Mouse (Mus musculus): ENCODE results near the gene Scai. TPM values are rescaled to one million over a fixed set of nuclear protein-coding genes. Genes with fewer than 3 reads are reported as not detected.
"Not testable (repeated sequence)": the region's sequence is repeated elsewhere in the genome, so short reads cannot be mapped to it uniquely, and the experiment has no call there.

Scai gene
- polyA plus RNA-seq, 1 experiment from 2014 or later, result 19.6 TPM

- Histone ChIP-seq H3K36me3 (peaks cover 57% of the 10 kb centered on the region), H3K4me2 (replicated peaks) (no peak overlapping the region), H3K4me1 (no peaks in the 10 kb centered on the region), H3K9ac (replicated peaks) (no peak overlapping the region), H3K4me3 (no peak overlapping the region), H3K27me3 (no peaks in the 10 kb centered on the region), H3K27ac (replicated peaks) (no peak overlapping the region), H3K9me3 (no peaks in the 10 kb centered on the region)
- 94% methylated on average over 5 of the region's 5 CpGs for WGBS
- ATAC-seq (replicated peaks), result no peak
Measured at GRCm38 (mm10) chr2:39121137-39121536, 69.4 kb downstream of the Scai start.

GRCm38 (mm10) chr2:39116583-39116982 is 74.0 kb downstream of the Scai start:
- no peaks in the 10 kb centered on the region for H3K9me3 ChIP-seq
- peaks cover 59% of the 10 kb centered on the region for H3K36me3 ChIP-seq
- no peak for ATAC-seq (replicated peaks)

GRCm38 (mm10) chr2:39114093-39114492 is 76.4 kb downstream of the Scai start:
- Histone ChIP-seq H3K36me3 (peaks cover 40% of the 10 kb centered on the region), H3K4me1 (no peaks in the 10 kb centered on the region), H3K9me3 (no peaks in the 10 kb centered on the region)

More at GRCm38 (mm10) chr2:39116583-39116982, 74.0 kb downstream of the Scai start:
- no peaks in the 10 kb centered on the region for H3K27me3 ChIP-seq
- no peak overlapping the region for H3K27ac ChIP-seq (replicated peaks)
- no peak overlapping the region for H3K9ac ChIP-seq (replicated peaks)
- 89% methylated on average over 2 of the region's 2 CpGs for WGBS
- H3K4me1 ChIP-seq, result no peaks in the 10 kb centered on the region
- no peak overlapping the region for H3K4me2 ChIP-seq (replicated peaks)
- no peak overlapping the region for H3K4me3 ChIP-seq

GRCm38 (mm10) chr2:39110514-39110913 is 80.0 kb downstream of the Scai start:
- no peak for ATAC-seq (replicated peaks)
- Histone ChIP-seq H3K4me2 (replicated peaks) (no peak overlapping the region), H3K4me1 (no peaks in the 10 kb centered on the region)

More at GRCm38 (mm10) chr2:39114093-39114492, 76.4 kb downstream of the Scai start:
- H3K27ac ChIP-seq (replicated peaks), result no peak overlapping the region
- ATAC-seq (replicated peaks), result no peak
- no peak overlapping the region for H3K4me3 ChIP-seq
- no peak overlapping the region for H3K4me2 ChIP-seq (replicated peaks)
- 95% methylated on average over 7 of the region's 7 CpGs for WGBS
- no peaks in the 10 kb centered on the region for H3K27me3 ChIP-seq
- no peak overlapping the region for H3K9ac ChIP-seq (replicated peaks)

GRCm38 (mm10) chr2:39109712-39110111 is 80.8 kb downstream of the Scai start:
- not testable (repeated sequence) for ATAC-seq (replicated peaks)
- H3K36me3 ChIP-seq, result peaks cover 22% of the 10 kb centered on the region

More at GRCm38 (mm10) chr2:39110514-39110913, 80.0 kb downstream of the Scai start:
- H3K27ac ChIP-seq (replicated peaks), result no peak overlapping the region
- H3K9me3 ChIP-seq, result no peaks in the 10 kb centered on the region
- H3K4me3 ChIP-seq, result no peak overlapping the region
- H3K36me3 ChIP-seq, result peaks cover 24% of the 10 kb centered on the region
- H3K9ac ChIP-seq (replicated peaks), result no peak overlapping the region
- H3K27me3 ChIP-seq, result no peaks in the 10 kb centered on the region

GRCm38 (mm10) chr2:39099951-39100350 is 90.6 kb downstream of the Scai start:
- not testable (repeated sequence) for ATAC-seq (replicated peaks); H3K27me3 ChIP-seq; H3K4me2 ChIP-seq (replicated peaks); H3K9me3 ChIP-seq; H3K27ac ChIP-seq (replicated peaks); H3K4me1 ChIP-seq; H3K4me3 ChIP-seq; H3K9ac ChIP-seq (replicated peaks)
- peaks cover 45% of the 10 kb centered on the region for H3K36me3 ChIP-seq
- 93% methylated on average over 1 of the region's 1 CpGs for WGBS

More at GRCm38 (mm10) chr2:39109712-39110111, 80.8 kb downstream of the Scai start:
- not testable (repeated sequence) for H3K27ac ChIP-seq (replicated peaks); H3K9ac ChIP-seq (replicated peaks); H3K9me3 ChIP-seq; H3K27me3 ChIP-seq; H3K4me1 ChIP-seq; H3K4me3 ChIP-seq; H3K4me2 ChIP-seq (replicated peaks)

- no peak overlapping the region for H3K27ac ChIP-seq (replicated peaks)
- no peaks in the 10 kb centered on the region for H3K9me3 ChIP-seq
- no peak overlapping the region for H3K4me3 ChIP-seq
- no peaks in the 10 kb centered on the region for H3K4me1 ChIP-seq
- no peak for ATAC-seq (replicated peaks)
- H3K9ac ChIP-seq (replicated peaks), result no peak overlapping the region
- H3K36me3 ChIP-seq, result peaks cover 49% of the 10 kb centered on the region
- no peak overlapping the region for H3K4me2 ChIP-seq (replicated peaks)
- no peaks in the 10 kb centered on the region for H3K27me3 ChIP-seq
Measured at GRCm38 (mm10) chr2:39097993-39098392, 92.5 kb downstream of the Scai start.

GRCm38 (mm10) chr2:39091966-39092365 is 98.6 kb downstream of the Scai start:
- Histone ChIP-seq H3K9me3 (no peaks in the 10 kb centered on the region), H3K4me1 (no peaks in the 10 kb centered on the region), H3K27ac (replicated peaks) (no peak overlapping the region), H3K4me3 (no peak overlapping the region), H3K36me3 (peaks cover 40% of the 10 kb centered on the region), H3K27me3 (no peaks in the 10 kb centered on the region), H3K4me2 (replicated peaks) (no peak overlapping the region), H3K9ac (replicated peaks) (no peak overlapping the region)
- WGBS, result 85% methylated on average over 1 of the region's 1 CpGs
- no peak for ATAC-seq (replicated peaks)

- WGBS, result 93% methylated on average over 3 of the region's 3 CpGs
- Histone ChIP-seq H3K4me2 (replicated peaks) (no peak overlapping the region), H3K4me1 (no peaks in the 10 kb centered on the region), H3K27me3 (no peaks in the 10 kb centered on the region), H3K9me3 (no peaks in the 10 kb centered on the region), H3K4me3 (no peak overlapping the region), H3K9ac (replicated peaks) (no peak overlapping the region), H3K36me3 (peaks cover 60% of the 10 kb centered on the region), H3K27ac (replicated peaks) (no peak overlapping the region)
- ATAC-seq (replicated peaks), result no peak
Measured at GRCm38 (mm10) chr2:39082706-39083105, 107.8 kb downstream of the Scai start.

- H3K36me3 ChIP-seq, result peaks cover 10% of the 10 kb centered on the region
- H3K4me1 ChIP-seq, result 0 out of 2 replicates have a peak, but pooled peaks cover 3% of the 10 kb centered on the region
- no peak overlapping the region for H3K9ac ChIP-seq (replicated peaks)
- H3K4me3 ChIP-seq, result no peak overlapping the region
- H3K4me2 ChIP-seq (replicated peaks), result no peak overlapping the region
- no peak for ATAC-seq (replicated peaks)
- H3K27me3 ChIP-seq, result no peaks in the 10 kb centered on the region
- H3K9me3 ChIP-seq, result no peaks in the 10 kb centered on the region
- H3K27ac ChIP-seq (replicated peaks), result no peak overlapping the region
Measured at GRCm38 (mm10) chr2:39070666-39071065, 119.9 kb downstream of the Scai start.

GRCm38 (mm10) chr2:39069096-39069495 is 121.4 kb downstream of the Scai start:
- Histone ChIP-seq H3K9me3 (no peaks in the 10 kb centered on the region), H3K27ac (replicated peaks) (no peak overlapping the region), H3K4me2 (replicated peaks) (no peak overlapping the region), H3K4me3 (no peak overlapping the region), H3K9ac (replicated peaks) (no peak overlapping the region), H3K27me3 (no peaks in the 10 kb centered on the region), H3K4me1 (peaks cover 11% of the 10 kb centered on the region), H3K36me3 (peaks cover 7% of the 10 kb centered on the region; the same call in 1 of the 2 replicates)
- 82% methylated on average over 1 of the region's 1 CpGs for WGBS
- no peak for ATAC-seq (replicated peaks)

GRCm38 (mm10) chr2:39065400-39065987 is 125.0 kb downstream of the Scai start, which contains the start of gene Golga1:
Gene Golga1, minus strand, starts transcription at chr2:39065541.
- peaks cover 22% of the 10 kb centered on the region for H3K36me3 ChIP-seq
- H3K27ac ChIP-seq (replicated peaks), result peak within 1 kb of the TSS; percentile 75
- peak within 1 kb of the TSS; percentile 96 for H3K9ac ChIP-seq (replicated peaks)
- ATAC-seq (replicated peaks), result peak; percentile 99
- under 1% methylated on average over 50 of the region's 50 CpGs for WGBS
- H3K4me2 ChIP-seq (replicated peaks), result peak within 1 kb of the TSS; percentile 85
- peak within 1 kb of the TSS; percentile 98 for H3K4me3 ChIP-seq
- H3K27me3 ChIP-seq, result no peaks in the 10 kb centered on the region
- H3K9me3 ChIP-seq, result no peaks in the 10 kb centered on the region
- H3K4me1 ChIP-seq, result peaks cover 13% of the 10 kb centered on the region

Data from forebrain, embryonic 15.5 days (tissue).